Mouse (Mus musculus): ENCODE data around the gene Ptp4a2. TPM values are rescaled to one million over a fixed set of nuclear protein-coding genes. Genes with fewer than 3 reads are reported as not detected.

Gene Ptp4a2
- polyA plus RNA-seq, 1 experiment from 2014 or later: 256 TPM

DNA sequence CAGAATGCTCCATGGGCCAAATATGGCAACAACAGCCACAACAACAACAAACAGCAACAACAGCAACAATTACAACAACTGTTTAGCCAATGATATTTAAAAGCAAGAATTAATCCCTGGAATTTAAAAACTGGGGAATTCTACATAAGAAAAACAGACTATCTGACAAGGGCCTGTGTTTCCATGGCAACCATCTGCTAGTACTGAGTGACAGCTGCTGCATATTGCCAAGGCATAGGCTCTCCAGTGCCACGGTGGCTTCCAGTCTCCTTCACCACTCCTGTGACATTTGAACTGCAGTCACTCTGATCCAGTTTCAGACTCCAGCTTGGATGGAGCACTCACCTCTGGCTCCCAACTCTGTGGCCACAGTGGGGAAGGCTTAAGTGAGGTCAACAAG lies 19.6 kb upstream of the Ptp4a2 start:
- 3% methylated on average over 1 of the region's 1 CpGs for WGBS
- H3K9ac ChIP-seq (replicated peaks; ENCODE audit: low read length): no peak overlapping the region
- peaks cover 18% of the 10 kb centered on the region for H3K4me1 ChIP-seq (ENCODE audit: control insufficient read depth, insufficient read depth, low read length)
- peak overlapping the region; percentile 55; the same call in 1 of the 2 replicates for H3K27ac ChIP-seq (replicated peaks; ENCODE audit: low read depth, low read length)
- H3K4me3 ChIP-seq (replicated peaks; ENCODE audit: low read depth, low read length): no peak overlapping the region
- ATAC-seq (ENCODE audit: low FRiP score, low TSS enrichment): no peak
- no peaks in the 10 kb centered on the region for H3K9me3 ChIP-seq (ENCODE audit: control insufficient read depth, low read length)
- no peaks in the 10 kb centered on the region for H3K27me3 ChIP-seq (ENCODE audit: control insufficient read depth, insufficient read depth, low read length)
- peak; percentile 83 for DNase-seq
- H3K36me3 ChIP-seq (ENCODE audit: control insufficient read depth, insufficient read depth, low read length): no peaks in the 10 kb centered on the region
- H3K4me2 ChIP-seq (ENCODE audit: low read length): no peak overlapping the region

GRCm38 (mm10) chr4:129792666-129793202 lies 18.3 kb upstream of the Ptp4a2 start:
- no peak overlapping the region for H3K9ac ChIP-seq (replicated peaks; ENCODE audit: low read length)
- H3K27ac ChIP-seq (replicated peaks; ENCODE audit: low read depth, low read length): no peak overlapping the region
- peaks cover 18% of the 10 kb centered on the region for H3K4me1 ChIP-seq (ENCODE audit: control insufficient read depth, insufficient read depth, low read length)
- no peaks in the 10 kb centered on the region for H3K36me3 ChIP-seq (ENCODE audit: control insufficient read depth, insufficient read depth, low read length)
- ATAC-seq (ENCODE audit: low FRiP score, low TSS enrichment) (no peak), DNase-seq (no peak)
- H3K4me2 ChIP-seq (ENCODE audit: low read length): no peak overlapping the region
- no peak overlapping the region for H3K4me3 ChIP-seq (replicated peaks; ENCODE audit: low read depth, low read length)
- H3K9me3 ChIP-seq (ENCODE audit: control insufficient read depth, low read length): no peaks in the 10 kb centered on the region
- 93% methylated on average over 7 of the region's 7 CpGs for WGBS
- no peaks in the 10 kb centered on the region for H3K27me3 ChIP-seq (ENCODE audit: control insufficient read depth, insufficient read depth, low read length)

DNA sequence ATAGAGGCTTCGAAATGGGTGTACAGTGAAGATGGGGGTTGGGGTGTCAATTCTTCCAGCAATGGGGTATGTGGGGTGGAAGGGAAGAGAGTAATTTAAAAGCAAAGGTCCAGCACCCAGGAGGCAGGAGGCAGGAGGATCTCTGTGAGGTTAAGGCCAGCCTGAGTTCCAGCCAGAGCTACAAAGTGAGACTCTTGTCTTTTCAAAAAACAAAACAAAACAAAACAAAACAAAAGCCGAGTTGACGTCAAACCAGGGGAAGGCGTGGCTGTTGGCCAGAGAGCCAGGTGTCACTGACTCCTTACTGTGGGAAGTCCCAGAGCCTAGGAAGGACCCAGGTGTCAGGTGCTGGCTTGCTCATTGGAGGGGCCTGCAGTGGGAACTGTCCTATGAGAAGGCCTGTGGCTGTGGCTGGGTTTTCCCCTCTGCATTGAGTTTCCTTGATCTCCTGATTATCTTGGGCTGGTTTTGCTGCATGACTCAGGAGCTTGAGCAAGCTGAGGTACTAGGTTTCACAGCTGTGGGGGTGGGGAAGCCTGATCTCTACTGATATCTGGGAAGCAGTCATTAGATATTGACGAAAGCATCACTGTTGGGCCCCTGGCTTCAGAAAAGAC lies 17.2 kb upstream of the Ptp4a2 start:
- no peak for DNase-seq
- no peaks in the 10 kb centered on the region for H3K36me3 ChIP-seq (ENCODE audit: control insufficient read depth, insufficient read depth, low read length)
- H3K4me2 ChIP-seq (ENCODE audit: low read length): no peak overlapping the region
- H3K27me3 ChIP-seq (ENCODE audit: control insufficient read depth, insufficient read depth, low read length): no peaks in the 10 kb centered on the region
- WGBS: 72% methylated on average over 5 of the region's 5 CpGs
- H3K4me1 ChIP-seq (ENCODE audit: control insufficient read depth, insufficient read depth, low read length): peaks cover 18% of the 10 kb centered on the region
- H3K9me3 ChIP-seq (ENCODE audit: control insufficient read depth, low read length): no peaks in the 10 kb centered on the region
- H3K27ac ChIP-seq (replicated peaks; ENCODE audit: low read depth, low read length): no peak overlapping the region
- no peak overlapping the region for H3K4me3 ChIP-seq (replicated peaks; ENCODE audit: low read depth, low read length)
- ATAC-seq (ENCODE audit: low FRiP score, low TSS enrichment): no peak
- no peak overlapping the region for H3K9ac ChIP-seq (replicated peaks; ENCODE audit: low read length)

- no peak for ATAC-seq (ENCODE audit: low FRiP score, low TSS enrichment)
- DNase-seq: peak; percentile 62
- Histone ChIP-seq H3K9me3 (ENCODE audit: control insufficient read depth, low read length) (no peaks in the 10 kb centered on the region), H3K4me3 (replicated peaks; ENCODE audit: low read depth, low read length) (no peak overlapping the region), H3K9ac (replicated peaks; ENCODE audit: low read length) (no peak overlapping the region; the same call in 1 of the 2 replicates), H3K4me2 (ENCODE audit: low read length) (peak overlapping the region; percentile 23; the same call in 1 of the 2 replicates), H3K36me3 (ENCODE audit: control insufficient read depth, insufficient read depth, low read length) (no peaks in the 10 kb centered on the region), H3K27ac (replicated peaks; ENCODE audit: low read depth, low read length) (peak overlapping the region; percentile 37), H3K27me3 (ENCODE audit: control insufficient read depth, insufficient read depth, low read length) (no peaks in the 10 kb centered on the region), H3K4me1 (ENCODE audit: control insufficient read depth, insufficient read depth, low read length) (peaks cover 18% of the 10 kb centered on the region)
- 10% methylated on average over 17 of the region's 17 CpGs for WGBS
Observed at GRCm38 (mm10) chr4:129795151-129795860, 15.7 kb upstream of the Ptp4a2 start.

DNA sequence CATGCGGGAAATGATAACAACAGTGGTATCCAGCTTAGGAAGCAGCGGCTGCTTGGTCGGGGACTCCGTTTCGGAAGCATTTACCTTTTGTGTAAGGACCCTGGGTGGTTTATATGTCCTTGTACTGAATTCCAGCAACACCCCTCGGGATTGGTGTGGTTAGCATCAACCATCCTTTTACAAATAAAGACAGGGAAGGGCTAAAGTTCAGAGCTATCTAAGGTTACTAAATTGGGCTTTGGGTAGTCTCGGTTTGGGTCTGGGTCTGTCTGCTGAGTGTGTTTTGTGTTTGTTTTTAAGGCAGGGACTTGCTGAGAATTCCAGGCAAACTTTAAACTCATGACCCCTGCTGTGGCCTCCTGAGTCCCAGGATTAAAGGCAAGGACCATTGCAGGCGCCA lies 15.2 kb upstream of the Ptp4a2 start:
- Histone ChIP-seq H3K4me3 (replicated peaks; ENCODE audit: low read depth, low read length) (no peak overlapping the region), H3K4me1 (ENCODE audit: control insufficient read depth, insufficient read depth, low read length) (peaks cover 18% of the 10 kb centered on the region), H3K4me2 (ENCODE audit: low read length) (no peak overlapping the region), H3K27ac (replicated peaks; ENCODE audit: low read depth, low read length) (0 out of 2 replicates have a peak overlapping the region, but pooled peaks have one; percentile 37), H3K9ac (replicated peaks; ENCODE audit: low read length) (no peak overlapping the region), H3K27me3 (ENCODE audit: control insufficient read depth, insufficient read depth, low read length) (no peaks in the 10 kb centered on the region), H3K9me3 (ENCODE audit: control insufficient read depth, low read length) (no peaks in the 10 kb centered on the region), H3K36me3 (ENCODE audit: control insufficient read depth, insufficient read depth, low read length) (no peaks in the 10 kb centered on the region)
- WGBS: 37% methylated on average over 8 of the region's 8 CpGs
- no peak for DNase-seq
- no peak for ATAC-seq (ENCODE audit: low FRiP score, low TSS enrichment)

- Histone ChIP-seq H3K36me3 (ENCODE audit: control insufficient read depth, insufficient read depth, low read length) (no peaks in the 10 kb centered on the region), H3K9ac (replicated peaks; ENCODE audit: low read length) (no peak overlapping the region), H3K4me3 (replicated peaks; ENCODE audit: low read depth, low read length) (no peak overlapping the region), H3K4me2 (ENCODE audit: low read length) (no peak overlapping the region), H3K27ac (replicated peaks; ENCODE audit: low read depth, low read length) (no peak overlapping the region), H3K27me3 (ENCODE audit: control insufficient read depth, insufficient read depth, low read length) (no peaks in the 10 kb centered on the region), H3K4me1 (ENCODE audit: control insufficient read depth, insufficient read depth, low read length) (peaks cover 9% of the 10 kb centered on the region), H3K9me3 (ENCODE audit: control insufficient read depth, low read length) (no peaks in the 10 kb centered on the region)
- WGBS: 32% methylated on average over 5 of the region's 5 CpGs
- ATAC-seq (ENCODE audit: low FRiP score, low TSS enrichment) (no peak), DNase-seq (no peak)
Observed at GRCm38 (mm10) chr4:129797985-129798384, 13.0 kb upstream of the Ptp4a2 start.

DNA sequence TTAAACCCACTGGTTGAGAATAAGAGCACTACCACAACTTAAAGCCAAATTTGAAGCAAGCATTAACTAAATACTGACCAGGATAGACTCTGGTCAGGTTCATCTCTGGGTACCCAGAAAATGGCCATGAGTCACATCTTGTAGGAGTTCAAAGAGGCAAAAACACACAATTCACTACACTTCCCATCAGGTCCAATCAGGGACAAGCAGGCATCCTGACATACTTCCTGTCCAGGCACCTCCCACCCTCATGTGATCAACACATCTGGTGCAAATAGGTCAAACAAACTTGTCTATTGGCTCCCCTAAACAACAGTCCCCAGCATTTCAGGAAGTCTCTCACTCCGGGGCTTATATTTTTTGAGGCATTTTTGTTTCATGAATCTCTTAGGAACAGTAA lies 7.7 kb upstream of the Ptp4a2 start:
- Histone ChIP-seq H3K4me2 (ENCODE audit: low read length) (no peak overlapping the region), H3K9ac (replicated peaks; ENCODE audit: low read length) (no peak overlapping the region), H3K36me3 (ENCODE audit: control insufficient read depth, insufficient read depth, low read length) (no peaks in the 10 kb centered on the region), H3K27ac (replicated peaks; ENCODE audit: low read depth, low read length) (no peak overlapping the region), H3K4me1 (ENCODE audit: control insufficient read depth, insufficient read depth, low read length) (no peaks in the 10 kb centered on the region), H3K4me3 (replicated peaks; ENCODE audit: low read depth, low read length) (no peak overlapping the region), H3K9me3 (ENCODE audit: control insufficient read depth, low read length) (no peaks in the 10 kb centered on the region), H3K27me3 (ENCODE audit: control insufficient read depth, insufficient read depth, low read length) (no peaks in the 10 kb centered on the region)
- no peak for ATAC-seq (ENCODE audit: low FRiP score, low TSS enrichment)
- 91% methylated on average over 1 of the region's 1 CpGs for WGBS
- DNase-seq: no peak

GRCm38 (mm10) chr4:129805059-129805458 lies 6.0 kb upstream of the Ptp4a2 start:
- Histone ChIP-seq H3K4me1 (ENCODE audit: control insufficient read depth, insufficient read depth, low read length) (no peaks in the 10 kb centered on the region), H3K9me3 (ENCODE audit: control insufficient read depth, low read length) (no peaks in the 10 kb centered on the region), H3K4me3 (replicated peaks; ENCODE audit: low read depth, low read length) (no peak overlapping the region), H3K27ac (replicated peaks; ENCODE audit: low read depth, low read length) (no peak overlapping the region), H3K4me2 (ENCODE audit: low read length) (no peak overlapping the region), H3K9ac (replicated peaks; ENCODE audit: low read length) (no peak overlapping the region), H3K27me3 (ENCODE audit: control insufficient read depth, insufficient read depth, low read length) (no peaks in the 10 kb centered on the region), H3K36me3 (ENCODE audit: control insufficient read depth, insufficient read depth, low read length) (no peaks in the 10 kb centered on the region)
- ATAC-seq (ENCODE audit: low FRiP score, low TSS enrichment) (no peak), DNase-seq (no peak)
- WGBS: 95% methylated on average over 3 of the region's 3 CpGs

Data from midbrain, embryonic 14.5 days (tissue).